In the genomic region with DNA sequence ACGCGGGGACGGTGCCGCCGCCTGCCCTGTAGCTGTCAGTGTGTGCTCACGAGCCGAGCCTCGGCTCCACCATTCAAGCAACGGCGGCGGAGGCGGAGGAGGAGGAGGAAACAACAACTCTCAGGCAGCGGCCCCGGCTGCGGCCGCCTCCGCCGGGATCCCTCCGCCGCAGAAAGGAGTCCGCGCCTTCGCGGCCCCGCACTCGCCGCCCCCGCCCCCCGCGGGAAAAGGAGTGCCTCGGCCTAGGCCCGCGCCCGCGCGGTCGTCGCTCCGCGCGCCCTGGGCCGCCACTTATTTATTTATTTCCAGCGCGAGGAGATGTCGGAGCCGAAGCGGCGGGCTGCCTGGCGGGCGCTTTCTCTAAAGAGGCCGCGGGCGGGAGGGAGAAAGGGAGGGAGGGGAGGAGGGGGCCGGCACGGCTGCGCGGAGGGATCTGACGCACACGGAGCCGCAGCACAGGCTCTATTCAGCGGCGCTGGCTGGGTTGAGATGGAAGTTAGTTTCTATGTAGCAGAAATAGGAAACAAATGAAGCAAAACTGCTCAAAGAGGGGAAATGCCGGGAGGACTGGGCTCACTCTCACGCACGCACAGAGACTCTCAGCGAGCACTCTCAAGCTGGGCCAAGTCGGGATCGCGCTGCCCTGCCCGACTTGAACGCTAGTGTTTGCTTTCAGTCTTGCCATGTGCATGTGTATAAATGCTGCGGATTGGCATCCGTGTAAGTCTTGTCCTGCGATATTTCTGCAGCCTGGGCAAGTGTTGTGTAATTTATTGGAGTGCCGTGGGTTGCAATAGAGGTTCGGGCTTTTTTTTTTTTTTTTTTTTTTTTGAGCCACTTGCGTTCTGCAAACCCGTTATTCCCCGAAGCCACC, we compare ENCODE assay signal across 7 mouse cellular contexts. TPM values are rescaled to one million over a fixed set of nuclear protein-coding genes. Genes with fewer than 3 reads are reported as not detected.
DNase-seq lines count a peak whose midpoint lies in the region; ATAC-seq and TF ChIP-seq lines count a peak whose summit lies in the region.

A gene (minus strand): TSS at position 175 of the 874 bp plus-strand sequence.

- no peaks in the 10 kb centered on the region for H3K27me3 ChIP-seq in embryonic facial prominence, embryonic 11.5 days (ENCODE audit: control insufficient read depth, insufficient read depth, low read length)
- H3K27me3 ChIP-seq in limb, embryonic 12.5 days, result no peaks in the 10 kb centered on the region
- no peaks in the 10 kb centered on the region for H3K27me3 ChIP-seq in midbrain, embryonic 15.5 days (replicated peaks)
- H3K27me3 ChIP-seq in spleen, adult 2 months (ENCODE audit: control insufficient read depth, insufficient read depth, low read length), result no peaks in the 10 kb centered on the region

- WGBS in embryonic facial prominence, embryonic 11.5 days, result under 1% methylated on average over 68 of the region's 79 CpGs
- 1% methylated on average over 73 of the region's 79 CpGs for WGBS in limb, embryonic 12.5 days
- under 1% methylated on average over 73 of the region's 79 CpGs for WGBS in midbrain, embryonic 15.5 days
- WGBS in spleen, adult 2 months, result under 1% methylated on average over 78 of the region's 79 CpGs

- ATAC-seq in embryonic facial prominence, embryonic 11.5 days (replicated peaks; ENCODE audit: insufficient number of reproducible peaks, low FRiP score, low TSS enrichment, low read depth), result peak; percentile 77
- ATAC-seq in granulocyte monocyte progenitor cell, adult 5-6 weeks (replicated peaks; ENCODE audit: poor library complexity, severe bottlenecking), result peak; percentile 74
- ATAC-seq in limb, embryonic 12.5 days (ENCODE audit: insufficient number of reproducible peaks, insufficient read depth, low FRiP score, low TSS enrichment, low read depth), result peak; percentile 82
- ATAC-seq in midbrain, embryonic 15.5 days (replicated peaks), result peak; percentile 90

- H3K27ac ChIP-seq in embryonic facial prominence, embryonic 11.5 days (replicated peaks; ENCODE audit: low read depth, low read length), result peak within 1 kb of the TSS; percentile 99
- peak within 1 kb of the TSS; percentile 100 for H3K27ac ChIP-seq in limb, embryonic 12.5 days
- H3K27ac ChIP-seq in midbrain, embryonic 15.5 days, result peak within 1 kb of the TSS; percentile 100
- H3K27ac ChIP-seq in spleen, adult 2 months (ENCODE audit: insufficient read depth, low read length), result peak within 1 kb of the TSS; percentile 99

- no peaks in the 10 kb centered on the region for H3K4me1 ChIP-seq in embryonic facial prominence, embryonic 11.5 days (ENCODE audit: control insufficient read depth, insufficient read depth, low read length)
- peaks cover 9% of the 10 kb centered on the region; the same call in 1 of the 2 replicates for H3K4me1 ChIP-seq in limb, embryonic 12.5 days (replicated peaks)
- peaks cover 20% of the 10 kb centered on the region for H3K4me1 ChIP-seq in midbrain, embryonic 15.5 days
- 0 out of 2 replicates have a peak, but pooled peaks cover 4% of the 10 kb centered on the region for H3K4me1 ChIP-seq in spleen, adult 2 months (ENCODE audit: control insufficient read depth, insufficient read depth, insufficient read length)

- H3K36me3 ChIP-seq in embryonic facial prominence, embryonic 11.5 days (replicated peaks; ENCODE audit: control insufficient read depth, insufficient read depth, low read depth, low read length), result no peaks in the 10 kb centered on the region
- H3K36me3 ChIP-seq in limb, embryonic 12.5 days, result peaks cover 4% of the 10 kb centered on the region; the same call in 1 of the 2 replicates
- no peaks in the 10 kb centered on the region for H3K36me3 ChIP-seq in midbrain, embryonic 15.5 days (replicated peaks)
- 0 out of 2 replicates have a peak, but pooled peaks cover 1% of the 10 kb centered on the region for H3K36me3 ChIP-seq in spleen, adult 2 months (ENCODE audit: control insufficient read depth, insufficient read depth, low read length)

- TF ChIP-seq CTCF in spleen, adult 2 months (IDR thresholded peaks at IDR 0.05; ENCODE audit: extremely low read depth, insufficient read depth, insufficient read length, insufficient replicate concordance), result peak; percentile 1; the same call in 1 of the 2 replicates

- peak within 1 kb of the TSS; percentile 89 for H3K4me3 ChIP-seq in embryonic facial prominence, embryonic 11.5 days (ENCODE audit: low read depth, low read length)
- peak within 1 kb of the TSS; percentile 84 for H3K4me3 ChIP-seq in limb, embryonic 12.5 days (replicated peaks)
- peak within 1 kb of the TSS; percentile 97 for H3K4me3 ChIP-seq in midbrain, embryonic 15.5 days
- H3K4me3 ChIP-seq in spleen, adult 2 months (ENCODE audit: extremely low read depth, insufficient read depth, insufficient read length), result peak within 1 kb of the TSS; percentile 72

- peak within 1 kb of the TSS; percentile 99 for H3K9ac ChIP-seq in embryonic facial prominence, embryonic 11.5 days (replicated peaks; ENCODE audit: low read length)
- H3K9ac ChIP-seq in limb, embryonic 12.5 days (replicated peaks), result peak within 1 kb of the TSS; percentile 97
- H3K9ac ChIP-seq in midbrain, embryonic 15.5 days, result peak within 1 kb of the TSS; percentile 96

- H3K9me3 ChIP-seq in embryonic facial prominence, embryonic 11.5 days (replicated peaks; ENCODE audit: control insufficient read depth, low read length), result no peaks in the 10 kb centered on the region
- H3K9me3 ChIP-seq in limb, embryonic 12.5 days, result no peaks in the 10 kb centered on the region
- no peaks in the 10 kb centered on the region for H3K9me3 ChIP-seq in midbrain, embryonic 15.5 days

- peak; percentile 79 for TF ChIP-seq POLR2A in spleen, adult 2 months (IDR thresholded peaks at IDR 0.05; ENCODE audit: low read depth, low read length)

- DNase-seq in adrenal gland, postnatal 14 days, result peak; percentile 96
- peak; percentile 95 for DNase-seq in embryonic facial prominence, embryonic 11.5 days (ENCODE audit: low spot score)
- DNase-seq in kidney, adult 18-20 months, result peak; percentile 97
- DNase-seq in spleen, adult 2 months (ENCODE audit: low read depth in 1 of 2, low spot score in 2 of 2), result peak; percentile 87 to 92

- peak within 1 kb of the TSS; percentile 48 for H3K4me2 ChIP-seq in embryonic facial prominence, embryonic 11.5 days (ENCODE audit: low read depth, low read length)
- peak within 1 kb of the TSS; percentile 70 for H3K4me2 ChIP-seq in limb, embryonic 12.5 days
- H3K4me2 ChIP-seq in midbrain, embryonic 15.5 days, result peak within 1 kb of the TSS; percentile 86

RNA-seq across cellular contexts. Expression of the gene that starts here (rescaled TPM):
- 67.4 and 76.9 TPM in 2 replicates for total RNA-seq in adrenal gland, postnatal 14 days (2021)
- polyA plus RNA-seq in embryonic facial prominence, embryonic 11.5 days (2014; fragmentation: Nextera tagmentation; extraction: Ambion mirVana), result 127 and 135 TPM in 2 replicates
- total RNA-seq in granulocyte monocyte progenitor cell, adult 5-6 weeks (2014; fragmentation: Nextera tagmentation), result 81.2 and 125 TPM in 2 replicates
- total RNA-seq in granulocyte monocyte progenitor cell, adult 5-6 weeks (2017), result 115 and 142 TPM in 2 replicates
- 129 and 138 TPM in 2 replicates for polyA plus RNA-seq in limb, embryonic 12.5 days (2016; fragmentation: Nextera tagmentation; extraction: Ambion mirVana)
- polyA plus RNA-seq in midbrain, embryonic 15.5 days (2015; fragmentation: Nextera tagmentation; extraction: Ambion mirVana), result 103 and 108 TPM in 2 replicates
- 4.0 and 4.7 TPM in 2 replicates for polyA plus RNA-seq in spleen, adult 2 months (2012; rRNA removed)

Comparison
In these comparisons a context has a peak if more than half of its experiments do, and no peak if none do; other contexts are left out.
1. Peak in every context shown above with its lines: DNase-seq, ATAC-seq, H3K4me3 ChIP-seq and H3K27ac ChIP-seq.
2. RNA of the gene that starts here (polyA plus RNA-seq): 129 to 138 TPM in limb, embryonic 12.5 days, 127 to 135 TPM in embryonic facial prominence, embryonic 11.5 days and 103 to 108 TPM in midbrain, embryonic 15.5 days; 4.0 to 4.7 TPM in spleen, adult 2 months; every median in the first group is over 10 times any median in the second.